Mouse (Mus musculus) liver, adult 2 months (tissue): Measurements from ENCODE around the gene Tbx6.

Source experiments
- CTCF ChIP-seq: fragments of 200-500 bp; IDR thresholded peaks from 2 replicates; pipeline ENCODE4 v1.5.1; 2011; ENCODE audit warnings: low read depth, low read length, control low read depth
- POLR2A ChIP-seq: fragments of 200-500 bp; IDR thresholded peaks from 2 replicates; pipeline ENCODE4 v1.6.1; 2011; ENCODE audit warnings: low read length, control low read depth; ENCODE audit not compliant: insufficient read depth; ENCODE audit errors: extremely low read depth

GRCm38 (mm10) chr7:126800269-126801056 lies 19.2 kb downstream of the Tbx6 start:
- no peak for TF ChIP-seq POLR2A
- no peak for TF ChIP-seq CTCF
